In the genomic region with DNA sequence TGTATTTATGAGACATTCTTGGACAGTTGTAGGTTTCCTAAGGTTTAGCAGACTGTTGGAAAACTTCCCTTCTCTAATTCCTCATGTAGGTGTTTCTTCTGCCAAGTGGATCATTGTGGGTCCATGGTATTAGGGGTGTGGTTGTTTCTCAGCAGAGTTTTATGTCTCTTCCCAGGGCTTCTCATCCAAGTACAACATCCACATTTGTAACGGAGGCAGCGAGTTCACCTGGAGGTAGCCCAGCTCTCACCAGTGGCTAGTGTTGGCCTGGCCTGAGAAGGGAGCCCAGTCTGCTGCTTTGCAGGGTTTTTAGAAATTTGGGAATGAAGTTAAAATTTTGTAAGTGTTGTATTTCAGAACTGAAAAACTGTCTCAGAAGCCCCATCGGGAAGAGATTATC, we compare ENCODE assay signal across 18 mouse cellular contexts.
"Had no signal": no experiment of that assay in that cellular context is flagged by ENCODE, and none has a peak within 500 bp of the region (broad histone marks: within the 10 kb centered on the region; RNA-seq: fewer than 3 reads in every experiment).

No protein-coding gene starts in this region.

- H3K4me3 ChIP-seq: limb, embryonic 13.5 days; liver, embryonic 13.5 days; midbrain, embryonic 12.5 days; midbrain, embryonic 15.5 days; neural tube, embryonic 12.5 days; neural tube, embryonic 15.5 days; stomach, embryonic 15.5 days had no signal

- H3K9me3 ChIP-seq: limb, embryonic 13.5 days; liver, embryonic 13.5 days; midbrain, embryonic 12.5 days; midbrain, embryonic 15.5 days; neural tube, embryonic 12.5 days; neural tube, embryonic 15.5 days; stomach, embryonic 15.5 days had no signal

- H3K4me1 ChIP-seq: liver, embryonic 13.5 days; midbrain, embryonic 12.5 days; midbrain, embryonic 15.5 days; neural tube, embryonic 12.5 days; neural tube, embryonic 15.5 days; stomach, embryonic 15.5 days had no signal

- DNase-seq: kidney, adult 9 months; kidney, postnatal 14 days; kidney, postnatal 4 days; left cerebral cortex, postnatal 4 days; liver, embryonic 13.5 days; lung, embryonic 14.5 days; right cerebral cortex, adult 18-20 months; right cerebral cortex, postnatal 14 days; right cerebral cortex, postnatal 4 days; spleen, adult 18-20 months; thymus, postnatal 36 days had no signal

- H3K36me3 ChIP-seq: limb, embryonic 13.5 days; liver, embryonic 13.5 days; midbrain, embryonic 12.5 days; midbrain, embryonic 15.5 days; neural tube, embryonic 12.5 days; neural tube, embryonic 15.5 days; stomach, embryonic 15.5 days had no signal

- H3K27me3 ChIP-seq: limb, embryonic 13.5 days; liver, embryonic 13.5 days; midbrain, embryonic 12.5 days; midbrain, embryonic 15.5 days; neural tube, embryonic 12.5 days; neural tube, embryonic 15.5 days; stomach, embryonic 15.5 days had no signal

- H3K27ac ChIP-seq: limb, embryonic 13.5 days; liver, embryonic 13.5 days; macrophage; midbrain, embryonic 12.5 days; midbrain, embryonic 15.5 days; neural tube, embryonic 12.5 days; neural tube, embryonic 15.5 days; stomach, embryonic 15.5 days had no signal
